Mouse (Mus musculus): ENCODE measurements at regions not wholly inside any gene's neighbourhood (a gene's known extent, or its start where the extent isn't known, plus 50 kb on each side); places are given as distances from the start of the nearest gene placed in this dataset.
A peak's percentile ranks its signal among the peaks of the same experiment; 100 is the strongest.

- Histone ChIP-seq H3K9me3 (replicated peaks) (no peaks in the 10 kb centered on the region), H3K4me1 (peaks cover 14% of the 10 kb centered on the region), H3K27me3 (ENCODE audit: low read depth, poor library complexity, severe bottlenecking) (no peaks in the 10 kb centered on the region), H3K36me3 (no peaks in the 10 kb centered on the region), H3K4me3 (no peak overlapping the region), H3K27ac (peak overlapping the region; percentile 63)
- 42% methylated on average over 7 of the region's 7 CpGs for WGBS
- DNase-seq (ENCODE audit: low spot score), result no peak
Measured at GRCm38 (mm10) chr10:99531992-99532391, 227.5 kb downstream of the Csl start.

GRCm38 (mm10) chr10:99532697-99533119 lies 226.8 kb downstream of the Csl start:
- peaks cover 14% of the 10 kb centered on the region for H3K4me1 ChIP-seq
- H3K27me3 ChIP-seq (ENCODE audit: low read depth, poor library complexity, severe bottlenecking), result no peaks in the 10 kb centered on the region
- H3K27ac ChIP-seq, result peak overlapping the region; percentile 63
- H3K9me3 ChIP-seq (replicated peaks), result no peaks in the 10 kb centered on the region
- H3K4me3 ChIP-seq, result no peak overlapping the region
- no peaks in the 10 kb centered on the region for H3K36me3 ChIP-seq
- WGBS, result 46% methylated on average over 3 of the region's 3 CpGs
- DNase-seq (ENCODE audit: low spot score), result no peak

- Histone ChIP-seq H3K27me3 (ENCODE audit: low read depth, poor library complexity, severe bottlenecking) (no peaks in the 10 kb centered on the region), H3K27ac (peak overlapping the region; percentile 53; the same call in 1 of the 2 replicates), H3K36me3 (no peaks in the 10 kb centered on the region), H3K9me3 (replicated peaks) (no peaks in the 10 kb centered on the region), H3K4me1 (peaks cover 14% of the 10 kb centered on the region), H3K4me3 (no peak overlapping the region)
- WGBS, result 77% methylated on average over 4 of the region's 4 CpGs
- DNase-seq (ENCODE audit: low spot score), result no peak
Measured at GRCm38 (mm10) chr10:99533468-99533867, 226.0 kb downstream of the Csl start.

DNA sequence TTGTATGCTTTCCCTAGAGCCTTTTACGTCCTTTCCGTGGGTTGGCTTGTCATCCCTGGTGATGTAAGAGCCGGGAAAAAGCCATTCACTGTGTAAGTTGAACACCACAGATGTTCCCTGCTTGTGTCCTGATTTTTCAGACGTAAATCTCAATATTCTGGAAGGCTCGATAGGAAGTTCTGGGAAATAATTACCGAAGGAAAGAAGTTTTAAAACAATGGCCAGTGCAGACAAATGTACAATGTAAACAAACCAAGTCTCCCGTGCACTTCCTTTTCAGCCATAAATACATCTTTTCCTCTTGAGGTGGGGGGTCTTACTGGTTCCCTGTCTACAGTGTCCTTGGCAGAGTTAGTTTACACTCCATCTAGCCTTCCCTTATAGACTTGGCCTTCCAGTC lies 225.2 kb downstream of the Csl start:
- no peak overlapping the region for H3K4me3 ChIP-seq
- no peak overlapping the region for H3K27ac ChIP-seq
- H3K36me3 ChIP-seq, result no peaks in the 10 kb centered on the region
- WGBS, result 79% methylated on average over 7 of the region's 7 CpGs
- peaks cover 14% of the 10 kb centered on the region for H3K4me1 ChIP-seq
- H3K9me3 ChIP-seq (replicated peaks), result no peaks in the 10 kb centered on the region
- H3K27me3 ChIP-seq (ENCODE audit: low read depth, poor library complexity, severe bottlenecking), result no peaks in the 10 kb centered on the region
- no peak for DNase-seq (ENCODE audit: low spot score)

GRCm38 (mm10) chr10:99538639-99539038 lies 220.8 kb downstream of the Csl start:
- Histone ChIP-seq H3K36me3 (no peaks in the 10 kb centered on the region), H3K27me3 (ENCODE audit: low read depth, poor library complexity, severe bottlenecking) (no peaks in the 10 kb centered on the region), H3K4me1 (no peaks in the 10 kb centered on the region), H3K9me3 (replicated peaks) (no peaks in the 10 kb centered on the region), H3K4me3 (no peak overlapping the region), H3K27ac (no peak overlapping the region)
- 79% methylated on average over 5 of the region's 5 CpGs for WGBS
- DNase-seq (ENCODE audit: low spot score), result no peak

DNA sequence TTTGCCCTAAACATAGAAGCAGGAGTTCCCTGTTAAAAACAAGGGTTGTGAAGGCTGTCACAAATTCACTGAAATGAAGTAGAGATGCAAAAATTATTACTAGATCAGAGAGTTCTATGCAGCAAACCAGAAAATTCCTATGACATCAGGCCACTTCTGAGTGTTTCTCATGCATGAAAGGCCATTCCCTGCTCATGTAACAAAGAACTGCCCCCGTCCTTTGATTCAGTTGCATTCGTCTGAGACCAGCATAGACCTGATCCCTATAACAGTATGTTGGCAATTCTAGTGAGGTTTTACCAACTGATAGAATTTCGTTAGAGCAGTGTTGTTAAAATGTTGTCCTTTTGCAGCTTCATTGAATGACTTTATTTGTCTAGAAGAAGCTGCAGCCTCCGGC lies 207.1 kb downstream of the Csl start:
- 93% methylated on average over 4 of the region's 4 CpGs for WGBS
- H3K9me3 ChIP-seq (replicated peaks), result peaks cover 2% of the 10 kb centered on the region; the same call in 1 of the 2 replicates
- no peak for DNase-seq (ENCODE audit: low spot score)
- no peak overlapping the region for H3K27ac ChIP-seq
- H3K27me3 ChIP-seq (ENCODE audit: low read depth, poor library complexity, severe bottlenecking), result no peaks in the 10 kb centered on the region
- peaks cover 24% of the 10 kb centered on the region for H3K4me1 ChIP-seq
- H3K36me3 ChIP-seq, result no peaks in the 10 kb centered on the region
- no peak overlapping the region for H3K4me3 ChIP-seq

DNA sequence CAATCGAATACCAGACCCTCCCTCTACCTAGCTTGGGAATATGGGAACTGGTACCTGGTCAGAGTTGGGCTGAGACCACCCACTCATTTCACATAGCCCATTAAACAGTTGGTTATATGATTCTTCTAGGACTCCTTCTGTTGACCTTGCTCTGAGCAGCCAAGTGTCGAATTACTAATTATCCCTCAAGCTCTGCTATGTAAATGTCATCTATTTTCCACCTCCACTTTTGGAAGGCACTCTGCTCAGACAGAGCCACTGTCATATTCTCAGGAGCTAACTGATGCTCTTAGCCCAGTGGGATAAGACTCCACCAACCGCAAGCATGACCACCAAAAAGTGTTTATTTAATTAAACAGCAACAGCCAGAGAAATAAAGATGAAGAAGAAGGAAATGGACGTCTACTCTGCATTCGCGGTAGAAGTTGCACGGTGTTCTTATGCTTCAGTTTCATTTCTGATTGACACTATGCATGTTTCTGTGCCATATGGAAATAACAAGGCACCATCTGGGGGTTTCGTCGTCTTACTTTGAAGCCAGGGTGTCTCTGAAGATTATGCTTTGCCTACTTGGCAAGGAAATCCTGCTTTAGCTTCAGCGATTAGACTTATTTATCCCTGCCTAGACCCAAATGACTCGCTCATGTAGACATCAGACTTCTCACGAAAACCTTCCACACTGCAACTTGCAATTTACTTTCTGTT lies 206.5 kb downstream of the Csl start:
- Histone ChIP-seq H3K27ac (no peak overlapping the region), H3K9me3 (replicated peaks) (peaks cover 2% of the 10 kb centered on the region; the same call in 1 of the 2 replicates), H3K4me1 (peaks cover 24% of the 10 kb centered on the region), H3K27me3 (ENCODE audit: low read depth, poor library complexity, severe bottlenecking) (no peaks in the 10 kb centered on the region), H3K36me3 (no peaks in the 10 kb centered on the region), H3K4me3 (no peak overlapping the region)
- 89% methylated on average over 12 of the region's 12 CpGs for WGBS
- DNase-seq (ENCODE audit: low spot score), result no peak

DNA sequence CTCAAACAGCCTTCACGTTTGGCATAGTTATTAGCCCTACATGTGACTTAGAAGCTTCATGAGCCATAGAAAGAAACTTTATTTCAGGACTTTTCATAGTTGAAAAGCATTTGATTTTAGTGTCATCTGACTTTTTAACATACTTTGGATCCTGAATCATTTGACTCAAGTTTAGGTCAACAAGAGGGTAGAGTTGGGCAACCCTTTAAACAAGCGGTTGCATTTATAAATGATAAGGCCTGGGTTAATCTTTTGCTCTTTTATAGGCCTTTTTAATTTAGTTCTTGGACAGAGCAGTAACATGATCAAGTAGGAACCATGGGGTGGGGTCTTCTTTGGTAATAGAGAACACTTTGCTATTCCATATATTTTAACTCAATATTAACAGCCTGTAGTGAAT lies 204.4 kb downstream of the Csl start:
- Histone ChIP-seq H3K27ac (no peak overlapping the region), H3K36me3 (no peaks in the 10 kb centered on the region), H3K27me3 (ENCODE audit: low read depth, poor library complexity, severe bottlenecking) (no peaks in the 10 kb centered on the region), H3K4me1 (peaks cover 27% of the 10 kb centered on the region), H3K4me3 (no peak overlapping the region), H3K9me3 (replicated peaks) (peaks cover 2% of the 10 kb centered on the region; the same call in 1 of the 2 replicates)
- no peak for DNase-seq (ENCODE audit: low spot score)
- WGBS, result 90% methylated on average over 2 of the region's 2 CpGs

DNA sequence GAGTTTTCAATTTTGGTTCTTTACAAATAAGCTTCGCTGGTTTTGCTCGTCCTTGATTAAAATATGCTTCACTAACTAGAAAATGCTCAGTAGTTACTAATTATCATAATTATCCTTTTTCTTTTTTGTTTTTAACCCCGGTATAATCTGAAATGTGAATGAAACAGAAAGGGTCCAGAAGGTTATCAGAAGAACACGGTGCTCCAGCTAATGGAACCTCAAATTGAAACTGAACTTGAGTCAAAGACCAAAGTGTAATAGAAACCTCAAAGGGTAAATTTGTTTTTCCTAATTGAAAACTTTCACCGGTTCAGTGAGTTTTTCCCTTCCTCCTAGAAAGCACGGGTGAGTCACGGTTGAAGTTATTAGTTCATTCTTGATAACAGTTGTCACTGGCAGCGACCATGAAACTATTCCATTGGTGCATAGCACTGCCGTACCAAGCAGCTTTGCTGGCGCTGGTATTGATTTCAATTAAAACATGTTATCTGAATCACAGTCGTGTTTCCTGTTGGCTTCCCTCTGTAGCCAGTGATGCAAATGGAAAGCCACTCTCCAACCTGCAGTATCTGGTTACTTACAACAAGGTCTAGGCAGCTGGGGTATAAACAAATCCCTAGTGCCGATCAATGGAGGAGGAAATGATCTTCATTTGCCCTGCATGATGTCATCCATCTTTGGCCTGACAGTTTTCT lies 203.7 kb downstream of the Csl start:
- DNase-seq (ENCODE audit: low spot score), result no peak
- WGBS, result 76% methylated on average over 12 of the region's 12 CpGs
- no peaks in the 10 kb centered on the region for H3K36me3 ChIP-seq
- peaks cover 27% of the 10 kb centered on the region for H3K4me1 ChIP-seq
- H3K4me3 ChIP-seq, result no peak overlapping the region
- no peaks in the 10 kb centered on the region for H3K27me3 ChIP-seq (ENCODE audit: low read depth, poor library complexity, severe bottlenecking)
- H3K9me3 ChIP-seq (replicated peaks), result peaks cover 2% of the 10 kb centered on the region; the same call in 1 of the 2 replicates
- H3K27ac ChIP-seq, result peak overlapping the region; percentile 58; the same call in 1 of the 2 replicates

GRCm38 (mm10) chr10:99556353-99557036 lies 203.0 kb downstream of the Csl start:
- Histone ChIP-seq H3K27ac (peak overlapping the region; percentile 58), H3K36me3 (no peaks in the 10 kb centered on the region), H3K4me3 (no peak overlapping the region), H3K9me3 (replicated peaks) (no peaks in the 10 kb centered on the region), H3K27me3 (ENCODE audit: low read depth, poor library complexity, severe bottlenecking) (no peaks in the 10 kb centered on the region), H3K4me1 (peaks cover 27% of the 10 kb centered on the region)
- 63% methylated on average over 11 of the region's 11 CpGs for WGBS
- no peak for DNase-seq (ENCODE audit: low spot score)

- no peak for DNase-seq (ENCODE audit: low spot score)
- Histone ChIP-seq H3K4me1 (peaks cover 17% of the 10 kb centered on the region), H3K27me3 (ENCODE audit: low read depth, poor library complexity, severe bottlenecking) (no peaks in the 10 kb centered on the region), H3K4me3 (no peak overlapping the region), H3K9me3 (replicated peaks) (no peaks in the 10 kb centered on the region), H3K36me3 (no peaks in the 10 kb centered on the region), H3K27ac (no peak overlapping the region)
- WGBS, result 85% methylated on average over 5 of the region's 5 CpGs
Measured at GRCm38 (mm10) chr10:99558656-99559055, 200.8 kb downstream of the Csl start.

DNA sequence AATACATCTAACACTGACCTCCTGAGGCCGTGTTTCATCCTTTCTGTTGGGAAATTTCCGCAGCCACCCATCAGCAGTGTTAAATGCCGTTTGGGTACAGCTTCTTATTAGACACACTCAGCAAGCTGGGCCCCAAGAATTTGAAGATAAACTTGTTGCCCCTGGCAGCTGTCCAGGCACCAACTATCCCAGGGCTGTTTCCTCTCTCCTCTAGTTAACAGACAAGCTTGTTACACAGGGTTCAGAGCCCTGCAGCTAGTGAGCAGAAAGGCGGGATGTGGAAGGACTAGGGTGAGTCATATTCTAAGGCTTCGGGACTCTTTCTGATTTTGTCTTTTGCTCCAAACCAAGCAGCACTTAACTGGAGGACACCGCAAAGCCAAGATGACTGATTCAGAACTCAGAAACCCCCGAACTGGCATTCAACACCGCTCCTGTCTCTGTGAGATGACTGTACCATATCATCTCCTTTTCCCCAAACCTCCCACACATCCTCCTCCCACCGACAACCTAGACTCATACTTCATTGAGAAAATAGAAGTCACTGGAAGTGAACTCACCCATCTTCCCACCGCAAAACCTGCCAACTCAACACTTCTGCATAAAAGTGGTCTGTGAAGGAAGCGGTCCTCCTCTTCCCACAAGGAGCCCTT lies 198.2 kb downstream of the Csl start:
- H3K4me1 ChIP-seq, result peaks cover 12% of the 10 kb centered on the region
- H3K9me3 ChIP-seq (replicated peaks), result no peaks in the 10 kb centered on the region
- H3K4me3 ChIP-seq, result no peak overlapping the region
- WGBS, result 88% methylated on average over 11 of the region's 11 CpGs
- no peak overlapping the region for H3K27ac ChIP-seq
- H3K27me3 ChIP-seq (ENCODE audit: low read depth, poor library complexity, severe bottlenecking), result no peaks in the 10 kb centered on the region
- H3K36me3 ChIP-seq, result no peaks in the 10 kb centered on the region
- no peak for DNase-seq (ENCODE audit: low spot score)
